Mouse (Mus musculus) forebrain, embryonic 10.5 days (tissue): ENCODE measurements around the gene Sgms1. TPM values are rescaled to one million over a fixed set of nuclear protein-coding genes. Genes with fewer than 3 reads are reported as not detected.

Experiments used
- DNase-seq: peaks from one replicate; pipeline ENCODE4 v3.0.0-alpha.2; 2017; ENCODE audit warnings: low spot score; ENCODE audit errors: extremely low spot score
- H3K27ac ChIP-seq: fragments of 300-500 bp; sonication (generic); 2 replicates; pipeline ENCODE4 v1.5.1; 2016; ENCODE audit warnings: mild to moderate bottlenecking
- H3K27me3 ChIP-seq: fragments of 300-500 bp; sonication (generic); 2 replicates; pipeline ENCODE4 v1.6.1; 2016; ENCODE audit warnings: mild to moderate bottlenecking; ENCODE audit not compliant: poor library complexity, severe bottlenecking
- H3K36me3 ChIP-seq: fragments of 300-500 bp; sonication (generic); replicated peaks from 2 replicates; pipeline ENCODE4 v1.6.1; 2016; ENCODE audit warnings: mild to moderate bottlenecking, moderate library complexity
- H3K4me1 ChIP-seq: fragments of 300-500 bp; sonication (generic); 2 replicates; pipeline ENCODE4 v1.6.1; 2016
- H3K4me3 ChIP-seq: fragments of 300-500 bp; sonication (generic); 2 replicates; pipeline ENCODE4 v1.5.1; 2016; ENCODE audit warnings: mild to moderate bottlenecking, moderate library complexity
- H3K9me3 ChIP-seq: fragments of 300-500 bp; sonication (generic); 2 replicates; pipeline ENCODE4 v1.6.1; 2016; ENCODE audit warnings: mild to moderate bottlenecking, moderate library complexity
- WGBS: fragments of 180-500 bp; shearing (Covaris S2); methylation state at CpG from one replicate; pipeline ENCODE4 v1.1.7; 2016; 5-methylcytosine and 5-hydroxymethylcytosine counted together
- polyA plus RNA-seq: library from polyadenylated mRNA; unstranded; fragments of >200 nt; fragmentation: Nextera tagmentation; extraction: Ambion mirVana; gene quantifications from 2 replicates; pipeline ENCODE4 v1.2.1, GENCODE M21; 2016

Sgms1 gene
- polyA plus RNA-seq, 1 experiment from 2014 or later = 15.1 TPM

- DNase-seq = no peak
- Histone ChIP-seq H3K4me1 (no peaks in the 10 kb centered on the region), H3K4me3 (no peak overlapping the region), H3K27me3 (no peaks in the 10 kb centered on the region), H3K27ac (no peak overlapping the region), H3K36me3 (no peaks in the 10 kb centered on the region), H3K9me3 (no peaks in the 10 kb centered on the region)
- 90% methylated on average over 12 of the region's 12 CpGs for WGBS
Observed at GRCm38 (mm10) chr19:32202131-32203114, 187.1 kb downstream of the Sgms1 start.

GRCm38 (mm10) chr19:32199861-32200574 lies 189.5 kb downstream of the Sgms1 start:
- WGBS = 95% methylated on average over 4 of the region's 4 CpGs
- peaks cover 3% of the 10 kb centered on the region; the same call in 1 of the 2 replicates for H3K4me1 ChIP-seq
- no peak overlapping the region for H3K27ac ChIP-seq
- H3K36me3 ChIP-seq = no peaks in the 10 kb centered on the region
- no peak overlapping the region for H3K4me3 ChIP-seq
- H3K9me3 ChIP-seq = no peaks in the 10 kb centered on the region
- no peaks in the 10 kb centered on the region for H3K27me3 ChIP-seq
- no peak for DNase-seq

- Histone ChIP-seq H3K4me1 (peaks cover 3% of the 10 kb centered on the region; the same call in 1 of the 2 replicates), H3K36me3 (no peaks in the 10 kb centered on the region), H3K4me3 (no peak overlapping the region), H3K9me3 (no peaks in the 10 kb centered on the region), H3K27ac (no peak overlapping the region), H3K27me3 (no peaks in the 10 kb centered on the region)
- no peak for DNase-seq
- WGBS = 92% methylated on average over 5 of the region's 5 CpGs
Observed at GRCm38 (mm10) chr19:32199133-32199532, 190.4 kb downstream of the Sgms1 start.

GRCm38 (mm10) chr19:32198494-32199106 lies 190.9 kb downstream of the Sgms1 start:
- H3K9me3 ChIP-seq = no peaks in the 10 kb centered on the region
- no peaks in the 10 kb centered on the region for H3K27me3 ChIP-seq
- H3K4me1 ChIP-seq = peaks cover 3% of the 10 kb centered on the region; the same call in 1 of the 2 replicates
- no peak overlapping the region for H3K4me3 ChIP-seq
- no peak for DNase-seq
- no peaks in the 10 kb centered on the region for H3K36me3 ChIP-seq
- no peak overlapping the region for H3K27ac ChIP-seq
- 93% methylated on average over 7 of the region's 7 CpGs for WGBS

- H3K27ac ChIP-seq = no peak overlapping the region
- H3K9me3 ChIP-seq = no peaks in the 10 kb centered on the region
- DNase-seq = no peak
- 80% methylated on average over 15 of the region's 15 CpGs for WGBS
- H3K4me1 ChIP-seq = peaks cover 3% of the 10 kb centered on the region; the same call in 1 of the 2 replicates
- H3K27me3 ChIP-seq = no peaks in the 10 kb centered on the region
- H3K4me3 ChIP-seq = no peak overlapping the region
- no peaks in the 10 kb centered on the region for H3K36me3 ChIP-seq
Observed at GRCm38 (mm10) chr19:32196976-32197819, 192.3 kb downstream of the Sgms1 start.

- Histone ChIP-seq H3K4me1 (peaks cover 3% of the 10 kb centered on the region; the same call in 1 of the 2 replicates), H3K4me3 (no peak overlapping the region), H3K27ac (no peak overlapping the region), H3K9me3 (no peaks in the 10 kb centered on the region), H3K27me3 (no peaks in the 10 kb centered on the region), H3K36me3 (no peaks in the 10 kb centered on the region)
- no peak for DNase-seq
- 76% methylated on average over 5 of the region's 5 CpGs for WGBS
Observed at GRCm38 (mm10) chr19:32196222-32196621, 193.3 kb downstream of the Sgms1 start.

- 58% methylated on average over 1 of the region's 1 CpGs for WGBS
- Histone ChIP-seq H3K4me3 (no peak overlapping the region), H3K27ac (no peak overlapping the region), H3K4me1 (peaks cover 3% of the 10 kb centered on the region; the same call in 1 of the 2 replicates), H3K27me3 (no peaks in the 10 kb centered on the region), H3K36me3 (no peaks in the 10 kb centered on the region), H3K9me3 (no peaks in the 10 kb centered on the region)
- DNase-seq = no peak
Observed at GRCm38 (mm10) chr19:32194863-32195262, 194.7 kb downstream of the Sgms1 start.

GRCm38 (mm10) chr19:32194074-32194473 lies 195.4 kb downstream of the Sgms1 start:
- 89% methylated on average over 3 of the region's 3 CpGs for WGBS
- peaks cover 3% of the 10 kb centered on the region; the same call in 1 of the 2 replicates for H3K4me1 ChIP-seq
- DNase-seq = no peak
- H3K27ac ChIP-seq = no peak overlapping the region
- no peak overlapping the region for H3K4me3 ChIP-seq
- H3K36me3 ChIP-seq = no peaks in the 10 kb centered on the region
- no peaks in the 10 kb centered on the region for H3K27me3 ChIP-seq
- H3K9me3 ChIP-seq = no peaks in the 10 kb centered on the region

- Histone ChIP-seq H3K36me3 (no peaks in the 10 kb centered on the region), H3K4me1 (0 out of 2 replicates have a peak, but pooled peaks cover 5% of the 10 kb centered on the region), H3K27me3 (no peaks in the 10 kb centered on the region), H3K27ac (no peak overlapping the region), H3K9me3 (no peaks in the 10 kb centered on the region), H3K4me3 (no peak overlapping the region)
- 89% methylated on average over 3 of the region's 3 CpGs for WGBS
- DNase-seq = no peak
Observed at GRCm38 (mm10) chr19:32191596-32191995, 197.9 kb downstream of the Sgms1 start.

- Histone ChIP-seq H3K36me3 (no peaks in the 10 kb centered on the region), H3K27me3 (no peaks in the 10 kb centered on the region), H3K4me3 (no peak overlapping the region), H3K9me3 (no peaks in the 10 kb centered on the region), H3K27ac (no peak overlapping the region), H3K4me1 (0 out of 2 replicates have a peak, but pooled peaks cover 5% of the 10 kb centered on the region)
- no peak for DNase-seq
- WGBS = 96% methylated on average over 6 of the region's 6 CpGs
Observed at GRCm38 (mm10) chr19:32189961-32190360, 199.6 kb downstream of the Sgms1 start.

GRCm38 (mm10) chr19:32189036-32189436 lies 200.5 kb downstream of the Sgms1 start:
- 75% methylated on average over 5 of the region's 5 CpGs for WGBS
- no peak for DNase-seq
- no peak overlapping the region for H3K4me3 ChIP-seq
- no peak overlapping the region for H3K27ac ChIP-seq
- H3K36me3 ChIP-seq = no peaks in the 10 kb centered on the region
- H3K9me3 ChIP-seq = no peaks in the 10 kb centered on the region
- H3K27me3 ChIP-seq = no peaks in the 10 kb centered on the region
- 0 out of 2 replicates have a peak, but pooled peaks cover 5% of the 10 kb centered on the region for H3K4me1 ChIP-seq
